Mouse (Mus musculus): ENCODE data around the gene Atxn7l3b. TPM values are rescaled to one million over a fixed set of nuclear protein-coding genes. Genes with fewer than 3 reads are reported as not detected.
A peak's percentile ranks its signal among the peaks of the same experiment; 100 is the strongest.
"Not testable (repeated sequence)": the region's sequence is repeated elsewhere in the genome, so short reads cannot be mapped to it uniquely, and the experiment has no call there.

The Atxn7l3b gene
- 98.6 and 123 TPM in 2 replicates for polyA plus RNA-seq (2011; ENCODE audit: insufficient read length, low read depth, missing spikeins)

GRCm38 (mm10) chr10:112928452-112929221 is at the start of gene Atxn7l3b:
Gene Atxn7l3b, minus strand, starts transcription at chr10:112929001.
- Histone ChIP-seq H3K4me1 (ENCODE audit: control insufficient read depth, insufficient read depth, low read length) (peaks cover 9% of the 10 kb centered on the region), H3K4me3 (ENCODE audit: insufficient read depth, low read length) (peak within 1 kb of the TSS; percentile 90), H3K27ac (ENCODE audit: insufficient read depth, low read length) (peak within 1 kb of the TSS; percentile 70)
- peak; percentile 90 for TF ChIP-seq POLR2A (IDR thresholded peaks at IDR 0.05; ENCODE audit: low read depth, low read length)
- no peak for TF ChIP-seq CTCF (IDR thresholded peaks at IDR 0.05; ENCODE audit: borderline replicate concordance, insufficient read depth, low read length)

DNA sequence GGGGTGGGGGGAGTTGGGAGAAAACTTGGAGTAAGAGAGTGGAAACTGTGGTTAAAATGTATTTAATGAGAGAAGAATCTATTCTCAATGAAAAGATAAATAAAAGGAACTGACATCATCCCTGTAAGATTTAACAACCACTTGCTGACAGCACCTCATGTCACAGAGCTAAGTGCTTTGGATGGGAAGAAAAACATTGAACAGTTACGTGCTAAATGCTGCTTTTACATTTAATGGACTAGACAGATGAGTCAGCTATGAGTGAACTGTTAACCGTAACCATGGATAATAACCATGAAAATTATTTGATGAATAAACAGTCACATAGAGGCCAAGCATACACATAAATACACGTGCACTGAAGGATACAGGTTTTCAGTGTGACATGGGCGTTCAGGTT is 48.8 kb upstream of the Atxn7l3b start:
- TF ChIP-seq CTCF (IDR thresholded peaks at IDR 0.05; ENCODE audit: borderline replicate concordance, insufficient read depth, low read length) (no peak), POLR2A (IDR thresholded peaks at IDR 0.05; ENCODE audit: low read depth, low read length) (no peak)
- no peak overlapping the region for H3K27ac ChIP-seq (ENCODE audit: insufficient read depth, low read length)
- no peak overlapping the region for H3K4me3 ChIP-seq (ENCODE audit: insufficient read depth, low read length)
- H3K4me1 ChIP-seq (ENCODE audit: control insufficient read depth, insufficient read depth, low read length) = peaks cover 3% of the 10 kb centered on the region; the same call in 1 of the 2 replicates

DNA sequence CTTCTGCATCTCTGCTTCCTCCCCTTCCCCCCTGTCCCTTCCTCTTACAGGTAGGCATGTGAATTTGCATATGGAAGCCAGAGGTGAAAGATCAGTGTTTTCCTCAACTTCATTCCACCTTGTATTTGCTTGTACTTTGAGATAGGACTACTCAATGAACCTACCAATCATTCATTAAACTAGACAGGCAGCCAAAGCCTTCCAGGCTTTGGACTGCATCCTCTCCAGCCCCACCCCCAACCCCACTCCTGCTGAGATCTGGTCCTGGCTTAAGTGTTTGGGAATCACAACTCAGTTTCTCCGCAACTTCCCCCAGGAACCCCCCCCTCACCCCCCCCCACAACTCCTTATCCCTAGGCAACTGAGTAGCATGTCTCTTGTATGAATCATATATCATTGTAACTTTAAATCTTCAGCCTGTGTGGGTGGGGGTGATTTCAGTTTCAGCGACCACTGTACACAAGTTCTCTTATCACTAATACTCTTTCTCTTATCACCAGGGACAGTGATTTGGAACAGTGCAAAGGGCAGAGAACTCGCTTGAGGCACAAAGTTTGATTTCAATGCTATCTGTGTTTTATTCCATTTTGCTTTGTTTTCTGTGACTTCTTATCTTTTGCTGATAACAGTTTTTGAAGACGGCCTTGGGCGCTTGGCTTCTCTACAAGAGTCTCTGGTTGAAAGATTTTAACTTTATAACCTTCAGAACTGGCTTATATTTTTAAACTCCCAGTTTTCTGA is 44.7 kb upstream of the Atxn7l3b start:
- H3K4me3 ChIP-seq (ENCODE audit: insufficient read depth, low read length) = no peak overlapping the region
- H3K4me1 ChIP-seq (ENCODE audit: control insufficient read depth, insufficient read depth, low read length) = peaks cover 3% of the 10 kb centered on the region; the same call in 1 of the 2 replicates
- no peak for TF ChIP-seq POLR2A (IDR thresholded peaks at IDR 0.05; ENCODE audit: low read depth, low read length)
- no peak for TF ChIP-seq CTCF (IDR thresholded peaks at IDR 0.05; ENCODE audit: borderline replicate concordance, insufficient read depth, low read length)
- no peak overlapping the region for H3K27ac ChIP-seq (ENCODE audit: insufficient read depth, low read length)

GRCm38 (mm10) chr10:112970002-112970589 is 41.3 kb upstream of the Atxn7l3b start:
- H3K4me3 ChIP-seq (ENCODE audit: insufficient read depth, low read length) = no peak overlapping the region
- TF ChIP-seq CTCF (IDR thresholded peaks at IDR 0.05; ENCODE audit: borderline replicate concordance, insufficient read depth, low read length) (no peak), POLR2A (IDR thresholded peaks at IDR 0.05; ENCODE audit: low read depth, low read length) (no peak)
- no peaks in the 10 kb centered on the region for H3K4me1 ChIP-seq (ENCODE audit: control insufficient read depth, insufficient read depth, low read length)
- no peak overlapping the region for H3K27ac ChIP-seq (ENCODE audit: insufficient read depth, low read length)

DNA sequence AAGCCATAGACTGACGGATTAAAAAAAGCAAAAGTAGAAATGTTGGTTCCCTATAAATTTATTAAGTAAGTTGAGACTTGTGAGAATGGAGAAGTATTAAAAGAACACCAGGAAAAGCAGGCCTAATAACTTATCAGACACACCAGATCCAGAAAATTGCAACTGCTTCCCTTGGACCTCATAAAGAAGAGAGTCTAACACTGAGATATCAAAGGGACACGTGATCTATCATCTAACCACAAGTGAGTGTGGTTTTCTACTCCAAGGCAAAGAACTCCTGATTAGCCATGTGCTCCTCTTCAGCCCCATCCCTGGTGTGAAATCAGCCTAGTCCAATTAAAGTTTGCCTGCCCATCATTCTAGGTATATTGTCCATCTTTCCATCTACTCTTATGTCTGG is 38.8 kb upstream of the Atxn7l3b start:
- Histone ChIP-seq H3K27ac (ENCODE audit: insufficient read depth, low read length) (no peak overlapping the region), H3K4me1 (ENCODE audit: control insufficient read depth, insufficient read depth, low read length) (no peaks in the 10 kb centered on the region), H3K4me3 (ENCODE audit: insufficient read depth, low read length) (no peak overlapping the region)
- TF ChIP-seq CTCF (IDR thresholded peaks at IDR 0.05; ENCODE audit: borderline replicate concordance, insufficient read depth, low read length) = no peak
- TF ChIP-seq POLR2A (IDR thresholded peaks at IDR 0.05; ENCODE audit: low read depth, low read length) = no peak

GRCm38 (mm10) chr10:112962216-112962615 is 33.4 kb upstream of the Atxn7l3b start:
- H3K27ac ChIP-seq (ENCODE audit: insufficient read depth, low read length) = peak overlapping the region; percentile 41
- not testable (repeated sequence) for H3K4me1 ChIP-seq (ENCODE audit: control insufficient read depth, insufficient read depth, low read length)

DNA sequence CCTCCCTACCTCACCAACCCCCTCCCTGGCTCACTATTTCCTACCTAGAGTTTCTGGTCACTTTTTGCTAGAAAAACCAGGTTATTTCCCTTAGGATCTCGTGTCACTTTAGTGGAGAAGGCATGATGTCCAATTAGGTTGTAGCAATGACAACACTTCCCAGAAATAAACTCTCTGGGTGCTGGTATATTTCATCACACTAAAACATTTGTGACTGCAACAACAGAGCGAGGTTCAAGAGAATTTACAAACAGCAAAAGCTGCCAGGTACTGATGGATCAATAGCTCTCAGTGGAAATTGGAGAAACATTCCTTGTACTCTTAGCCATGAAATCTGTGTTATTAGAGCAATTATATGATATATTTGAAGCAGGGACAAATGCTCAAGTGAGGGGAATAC is 25.3 kb upstream of the Atxn7l3b start:
- TF ChIP-seq POLR2A (IDR thresholded peaks at IDR 0.05; ENCODE audit: low read depth, low read length) (no peak), CTCF (IDR thresholded peaks at IDR 0.05; ENCODE audit: borderline replicate concordance, insufficient read depth, low read length) (no peak)
- no peak overlapping the region for H3K4me3 ChIP-seq (ENCODE audit: insufficient read depth, low read length)
- H3K4me1 ChIP-seq (ENCODE audit: control insufficient read depth, insufficient read depth, low read length) = no peaks in the 10 kb centered on the region
- no peak overlapping the region for H3K27ac ChIP-seq (ENCODE audit: insufficient read depth, low read length)

More at GRCm38 (mm10) chr10:112962216-112962615, 33.4 kb upstream of the Atxn7l3b start:
- H3K4me3 ChIP-seq (ENCODE audit: insufficient read depth, low read length) = not testable (repeated sequence)

DNA sequence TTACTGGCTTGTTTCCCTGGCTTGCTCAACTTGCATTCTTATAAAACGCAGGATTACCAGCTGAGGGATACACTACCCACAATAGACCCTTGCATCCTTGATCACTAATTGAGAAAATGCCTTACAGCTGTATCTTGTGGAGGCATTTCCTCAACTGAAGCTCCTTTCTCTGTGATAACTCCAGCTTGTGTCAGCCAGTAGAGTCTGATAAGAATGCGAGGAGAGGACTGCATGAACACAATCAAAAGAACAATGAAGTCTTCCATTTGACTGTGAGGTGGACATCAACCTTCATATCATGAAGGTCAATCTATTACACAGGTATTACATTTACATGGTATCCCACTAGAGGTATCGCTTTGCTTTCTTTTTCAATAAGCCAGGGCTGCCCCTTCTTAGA is 19.7 kb upstream of the Atxn7l3b start:
- Histone ChIP-seq H3K27ac (ENCODE audit: insufficient read depth, low read length) (no peak overlapping the region), H3K4me3 (ENCODE audit: insufficient read depth, low read length) (no peak overlapping the region), H3K4me1 (ENCODE audit: control insufficient read depth, insufficient read depth, low read length) (no peaks in the 10 kb centered on the region)
- TF ChIP-seq CTCF (IDR thresholded peaks at IDR 0.05; ENCODE audit: borderline replicate concordance, insufficient read depth, low read length) (no peak), POLR2A (IDR thresholded peaks at IDR 0.05; ENCODE audit: low read depth, low read length) (no peak)

DNA sequence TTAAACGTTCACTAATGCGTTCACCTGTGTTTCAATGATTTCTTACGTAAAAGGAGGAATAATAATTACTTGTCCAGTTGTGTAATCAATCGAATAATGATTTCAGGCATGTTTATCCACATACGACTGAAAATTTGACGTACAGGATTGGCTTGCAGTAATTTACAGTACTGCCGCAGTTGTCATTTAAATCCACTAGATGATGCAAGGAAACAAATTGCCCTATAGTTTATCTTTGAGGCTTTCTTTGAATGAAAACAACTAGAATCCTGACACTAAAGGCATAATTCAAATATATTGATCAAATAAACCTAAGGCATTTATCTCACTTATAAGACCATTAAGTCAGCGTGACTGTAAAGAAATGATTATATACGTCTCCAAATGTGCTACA is 418 bp upstream of the Atxn7l3b start:
- TF ChIP-seq POLR2A (IDR thresholded peaks at IDR 0.05; ENCODE audit: low read depth, low read length) (no peak), CTCF (IDR thresholded peaks at IDR 0.05; ENCODE audit: borderline replicate concordance, insufficient read depth, low read length) (no peak)
- Histone ChIP-seq H3K27ac (ENCODE audit: insufficient read depth, low read length) (peak overlapping the region; percentile 39), H3K4me1 (ENCODE audit: control insufficient read depth, insufficient read depth, low read length) (peaks cover 9% of the 10 kb centered on the region), H3K4me3 (ENCODE audit: insufficient read depth, low read length) (no peak overlapping the region)

GRCm38 (mm10) chr10:112926961-112927360 is 1.8 kb downstream of the Atxn7l3b start:
- TF ChIP-seq CTCF (IDR thresholded peaks at IDR 0.05; ENCODE audit: borderline replicate concordance, insufficient read depth, low read length) = no peak
- TF ChIP-seq POLR2A (IDR thresholded peaks at IDR 0.05; ENCODE audit: low read depth, low read length) = no peak
- peak overlapping the region; percentile 5; the same call in 1 of the 2 replicates for H3K4me3 ChIP-seq (ENCODE audit: insufficient read depth, low read length)
- H3K27ac ChIP-seq (ENCODE audit: insufficient read depth, low read length) = no peak overlapping the region
- H3K4me1 ChIP-seq (ENCODE audit: control insufficient read depth, insufficient read depth, low read length) = peaks cover 9% of the 10 kb centered on the region

All from embryonic fibroblast, embryonic 13.5 days (primary cell).